13 mouse cellular contexts compared by ENCODE assay signal in the genomic region with DNA sequence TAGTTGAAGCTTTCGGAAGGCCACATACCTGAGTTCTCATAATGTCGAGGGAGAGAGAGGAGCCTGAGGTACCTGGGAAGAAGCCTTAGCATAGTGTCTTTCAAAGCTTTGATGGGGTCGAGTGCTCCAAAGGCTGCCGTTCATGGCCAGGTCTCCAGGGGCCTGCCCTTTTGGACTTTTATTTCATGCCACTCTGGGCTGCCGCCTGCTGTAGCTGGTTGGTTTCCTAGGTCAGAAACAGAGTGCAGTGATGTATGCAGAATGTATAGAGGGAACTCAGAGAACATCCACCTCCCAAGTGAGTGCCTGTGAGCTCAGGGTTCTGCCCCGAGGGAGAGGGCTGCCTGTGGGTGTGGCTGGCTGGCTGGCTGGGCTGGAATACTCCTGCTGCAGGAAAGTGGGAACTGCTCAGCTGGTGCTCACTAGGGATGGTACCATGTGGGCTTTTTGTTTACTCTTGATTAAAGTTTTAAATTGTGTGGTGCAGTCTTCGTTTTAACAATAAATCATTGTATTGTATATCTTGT. TPM values are rescaled to one million over a fixed set of nuclear protein-coding genes. Genes with fewer than 3 reads are reported as not detected.
"Had no signal": no experiment of that assay in that cellular context is flagged by ENCODE, and none has a peak within 500 bp of the region (broad histone marks: within the 10 kb centered on the region; RNA-seq: fewer than 3 reads in every experiment).

No protein-coding gene starts in this region.

- H3K9ac ChIP-seq: liver, embryonic 12.5 days; liver, postnatal 0 days; lung, embryonic 15.5 days; midbrain, embryonic 12.5 days had no signal

- H3K4me1 ChIP-seq: limb, embryonic 10.5 days; lung, embryonic 15.5 days; midbrain, embryonic 12.5 days had no signal

- H3K9me3 ChIP-seq: limb, embryonic 10.5 days; liver, embryonic 12.5 days; lung, embryonic 15.5 days; megakaryocyte, embryonic 14.5 days; midbrain, embryonic 12.5 days had no signal

- H3K27ac ChIP-seq: left cerebral cortex, adult 2 months; limb, embryonic 10.5 days; liver, embryonic 12.5 days; lung, embryonic 15.5 days; macrophage; midbrain, embryonic 12.5 days; stomach, postnatal 0 days had no signal

- DNase-seq: liver, postnatal 0 days; lung, postnatal 14 days; thymus, postnatal 4 days had no signal

- ATAC-seq: inflammation-experienced regulatory T-cells, adult 6 months; intestine, postnatal 0 days; liver, embryonic 12.5 days; liver, postnatal 0 days had no signal

- H3K4me3 ChIP-seq: left cerebral cortex, adult 2 months; limb, embryonic 10.5 days; liver, embryonic 12.5 days; lung, embryonic 15.5 days; megakaryocyte, embryonic 14.5 days; midbrain, embryonic 12.5 days had no signal

- H3K4me2 ChIP-seq: liver, embryonic 12.5 days; lung, embryonic 15.5 days; midbrain, embryonic 12.5 days had no signal

- H3K27me3 ChIP-seq: liver, embryonic 12.5 days; lung, embryonic 15.5 days; megakaryocyte, embryonic 14.5 days; midbrain, embryonic 12.5 days had no signal

RNA-seq across cellular contexts. Expression of a gene that starts 54.7 kb away (rescaled TPM):
- polyA plus RNA-seq: inflammation-experienced regulatory T-cells, adult 6 months; limb, embryonic 10.5 days; liver, embryonic 12.5 days; liver, postnatal 0 days; macrophage had no signal

RNA-seq across cellular contexts. Expression of a gene that starts 55.8 kb away (rescaled TPM):
- polyA plus RNA-seq: inflammation-experienced regulatory T-cells, adult 6 months; limb, embryonic 10.5 days; liver, postnatal 0 days; macrophage had no signal
